ENCODE assay signal across 8 mouse cellular contexts in genomic region chr4:141734446-141735205, GRCm38 (mm10). TPM values are rescaled to one million over a fixed set of nuclear protein-coding genes. Genes with fewer than 3 reads are reported as not detected.
DNase-seq lines count a peak whose midpoint lies in the region; ATAC-seq lines count a peak whose summit lies in the region.

No protein-coding gene starts in this region.

- H3K27ac ChIP-seq in hindbrain, embryonic 13.5 days, result peak overlapping the region; percentile 35; the same call in 1 of the 2 replicates

- H3K36me3 ChIP-seq in hindbrain, embryonic 13.5 days, result no peaks in the 10 kb centered on the region

- peak overlapping the region; percentile 70 for H3K4me2 ChIP-seq in hindbrain, embryonic 13.5 days

- H3K9ac ChIP-seq in hindbrain, embryonic 13.5 days, result peak overlapping the region; percentile 58

- peak; percentile 98 for DNase-seq in R1 (ENCODE audit: low read depth, low spot score)
- DNase-seq in cerebellum, postnatal 14 days, result peak; percentile 88 to 91
- DNase-seq in frontal cortex, postnatal 14 days (ENCODE audit: low spot score in 2 of 2), result peak; percentile 89
- peak; percentile 76 to 78 for DNase-seq in layer of hippocampus, postnatal 25 days (ENCODE audit: extremely low spot score in 1 of 2, low spot score in 1 of 2)
- peak; percentile 89 for DNase-seq in lung, postnatal 14 days
- DNase-seq in ovary, postnatal 36 days (ENCODE audit: low spot score), result peak; percentile 85
- peak; percentile 94 for DNase-seq in thymus, postnatal 14 days

- 7% methylated on average over 24 of the region's 24 CpGs for WGBS in hindbrain, embryonic 13.5 days

- H3K4me1 ChIP-seq in hindbrain, embryonic 13.5 days (replicated peaks), result peaks cover 15% of the 10 kb centered on the region

- 0 out of 2 replicates have a peak, but pooled peaks cover 11% of the 10 kb centered on the region for H3K27me3 ChIP-seq in hindbrain, embryonic 13.5 days

- ATAC-seq in hindbrain, embryonic 13.5 days (ENCODE audit: low FRiP score), result peak; percentile 96

- no peaks in the 10 kb centered on the region for H3K9me3 ChIP-seq in hindbrain, embryonic 13.5 days

- H3K4me3 ChIP-seq in hindbrain, embryonic 13.5 days, result peak overlapping the region; percentile 44

RNA-seq across cellular contexts. Expression of gene Ddi2, which starts 11.4 kb away (rescaled TPM):
- 14.9 and 16.0 TPM in 2 replicates for polyA plus RNA-seq in hindbrain, embryonic 13.5 days (2015; fragmentation: Nextera tagmentation; extraction: Ambion mirVana)
- total RNA-seq in layer of hippocampus, postnatal 25 days (2021), result 10 to 100 TPM; 39.7 TPM

RNA-seq across cellular contexts. Expression of gene Agmat, which starts 11.8 kb away (rescaled TPM):
- not detected in 2 replicates for polyA plus RNA-seq in hindbrain, embryonic 13.5 days (2015; fragmentation: Nextera tagmentation; extraction: Ambion mirVana)
- total RNA-seq in layer of hippocampus, postnatal 25 days (2021), result not detected

RNA-seq across cellular contexts. Expression of gene Rsc1a1, which starts 49.2 kb away (rescaled TPM):
- 0.44 and 2.8 TPM in 2 replicates for polyA plus RNA-seq in hindbrain, embryonic 13.5 days (2015; fragmentation: Nextera tagmentation; extraction: Ambion mirVana)
- 1 to 10 TPM in 1 of 2 experiments, not detected in 1; 2.2 TPM for total RNA-seq in layer of hippocampus, postnatal 25 days (2021)

RNA-seq across cellular contexts. Expression of gene Dnajc16, which starts 56.1 kb away (rescaled TPM):
- polyA plus RNA-seq in hindbrain, embryonic 13.5 days (2015; fragmentation: Nextera tagmentation; extraction: Ambion mirVana), result 6.5 and 6.6 TPM in 2 replicates
- total RNA-seq in layer of hippocampus, postnatal 25 days (2021), result 10 to 100 TPM; 41.5 to 42.0 TPM

RNA-seq across cellular contexts. Expression of gene Casp9, which starts 58.8 kb away (rescaled TPM):
- polyA plus RNA-seq in hindbrain, embryonic 13.5 days (2015; fragmentation: Nextera tagmentation; extraction: Ambion mirVana), result 20.2 and 21.6 TPM in 2 replicates
- total RNA-seq in layer of hippocampus, postnatal 25 days (2021), result 10 to 100 TPM; 21.6 to 23.4 TPM

Comparison
In these comparisons a context has a peak if more than half of its experiments do, and no peak if none do; other contexts are left out.
1. Peak in every context shown above with its lines: DNase-seq, ATAC-seq, H3K4me3 ChIP-seq and H3K27ac ChIP-seq.